Comparison of ENCODE assay signal across 11 mouse cellular contexts in the genomic region with DNA sequence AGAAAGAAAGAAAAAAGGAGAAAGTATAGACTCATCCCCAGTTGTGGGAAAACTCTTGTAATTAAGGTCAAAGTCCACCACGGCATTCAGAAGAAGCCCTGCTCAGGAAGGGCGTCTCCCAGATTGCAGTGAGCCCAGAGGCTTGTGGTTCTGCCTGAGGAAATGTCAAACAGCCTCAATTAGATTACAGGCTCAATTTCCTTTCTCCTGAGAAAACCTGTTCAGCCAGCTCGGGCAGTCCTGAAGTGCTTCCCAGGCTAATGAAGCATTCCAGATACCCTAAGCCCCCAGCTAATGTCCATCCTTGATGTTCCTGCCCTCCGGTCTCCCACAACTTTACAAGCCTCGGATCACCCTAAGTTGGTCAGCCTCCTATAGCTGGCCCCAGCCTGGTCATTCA. TPM values are rescaled to one million over a fixed set of nuclear protein-coding genes. Genes with fewer than 3 reads are reported as not detected.
DNase-seq lines count a peak whose midpoint lies in the region; ATAC-seq lines count a peak whose summit lies in the region.
"Had no signal": no experiment of that assay in that cellular context is flagged by ENCODE, and none has a peak within 500 bp of the region (broad histone marks: within the 10 kb centered on the region; RNA-seq: fewer than 3 reads in every experiment).

No protein-coding gene starts in this region.

- H3K27ac ChIP-seq in heart, embryonic 12.5 days (ENCODE audit: poor library complexity, severe bottlenecking): no peak overlapping the region
- no peak overlapping the region for H3K27ac ChIP-seq in forebrain, embryonic 16.5 days (ENCODE audit: low read length)

- DNase-seq in heart, adult 8-10 months (ENCODE audit: low spot score): peak; percentile 36
- peak; percentile 6 for DNase-seq in testis, postnatal 14 days (ENCODE audit: low spot score)
- DNase-seq in testis, postnatal 10 days (ENCODE audit: low spot score): no peak
- DNase-seq in kidney, postnatal 36 days: peak; percentile 23 to 27
- DNase-seq in layer of hippocampus, adult 9-10 months (ENCODE audit: low spot score): no peak
- no peak for DNase-seq in adrenal gland, adult 18-20 months (ENCODE audit: low spot score in 2 of 2)
- DNase-seq: cerebellum, adult 11-12 months had no signal

- no peaks in the 10 kb centered on the region for H3K36me3 ChIP-seq in heart, embryonic 12.5 days
- no peaks in the 10 kb centered on the region for H3K36me3 ChIP-seq in forebrain, embryonic 16.5 days (ENCODE audit: control insufficient read depth, insufficient read depth)

- no peak for ATAC-seq in heart, embryonic 12.5 days (ENCODE audit: insufficient number of reproducible peaks, low FRiP score)
- no peak for ATAC-seq in forebrain, embryonic 16.5 days

- H3K4me3 ChIP-seq in heart, embryonic 12.5 days: no peak overlapping the region
- no peak overlapping the region for H3K4me3 ChIP-seq in forebrain, embryonic 16.5 days (replicated peaks; ENCODE audit: low read length)
- H3K4me3 ChIP-seq: erythroblast, embryonic 14.5 days had no signal

- H3K4me2 ChIP-seq in heart, embryonic 12.5 days: no peak overlapping the region
- no peak overlapping the region for H3K4me2 ChIP-seq in forebrain, embryonic 16.5 days (ENCODE audit: low read length)

- peaks cover 25% of the 10 kb centered on the region for H3K27me3 ChIP-seq in heart, embryonic 12.5 days (replicated peaks)
- H3K27me3 ChIP-seq in forebrain, embryonic 16.5 days (replicated peaks; ENCODE audit: control insufficient read depth, insufficient read depth, low read length): peaks cover 21% of the 10 kb centered on the region

- no peaks in the 10 kb centered on the region for H3K9me3 ChIP-seq in heart, embryonic 12.5 days (replicated peaks)
- H3K9me3 ChIP-seq in forebrain, embryonic 16.5 days (ENCODE audit: control insufficient read depth, low read length): no peaks in the 10 kb centered on the region

- WGBS in heart, embryonic 12.5 days: 41% methylated on average over 5 of the region's 5 CpGs
- WGBS in forebrain, embryonic 16.5 days: 52% methylated on average over 5 of the region's 5 CpGs

- H3K4me1 ChIP-seq in heart, embryonic 12.5 days (replicated peaks): 0 out of 2 replicates have a peak, but pooled peaks cover 9% of the 10 kb centered on the region
- H3K4me1 ChIP-seq in forebrain, embryonic 16.5 days (replicated peaks; ENCODE audit: control insufficient read depth, insufficient read depth, low read length): peaks cover 7% of the 10 kb centered on the region

- H3K9ac ChIP-seq in heart, embryonic 12.5 days: no peak overlapping the region
- H3K9ac ChIP-seq in forebrain, embryonic 16.5 days (replicated peaks; ENCODE audit: low read depth, low read length): no peak overlapping the region

RNA-seq across cellular contexts. Expression of gene Zfp213, which starts 20.7 kb away (rescaled TPM):
- 1 to 10 TPM; 4.9 to 6.5 (median 5.8) TPM for total RNA-seq in heart, adult 8-10 months (2022)
- 14.1 and 16.9 TPM in 2 replicates for polyA plus RNA-seq in heart, embryonic 12.5 days (2016; fragmentation: Nextera tagmentation; extraction: Ambion mirVana)
- 10 to 100 TPM; 11.0 to 12.3 TPM for total RNA-seq in adrenal gland, adult 18-20 months (2021)
- polyA plus RNA-seq in forebrain, embryonic 16.5 days (2015; fragmentation: Nextera tagmentation; extraction: Ambion mirVana): 19.0 and 19.1 TPM in 2 replicates

RNA-seq across cellular contexts. Expression of gene Zfp13, which starts 56.0 kb away (rescaled TPM):
- total RNA-seq in heart, adult 8-10 months (2022): 1 to 10 TPM; 1.9 to 5.9 (median 4.4) TPM
- polyA plus RNA-seq in heart, embryonic 12.5 days (2016; fragmentation: Nextera tagmentation; extraction: Ambion mirVana): 9.1 and 10.7 TPM in 2 replicates
- 1 to 10 TPM; 6.2 to 6.3 TPM for total RNA-seq in adrenal gland, adult 18-20 months (2021)
- polyA plus RNA-seq in forebrain, embryonic 16.5 days (2015; fragmentation: Nextera tagmentation; extraction: Ambion mirVana): 26.2 and 28.5 TPM in 2 replicates

RNA-seq across cellular contexts. Expression of gene Zscan10, which starts 57.3 kb away (rescaled TPM):
- not detected for total RNA-seq in heart, adult 8-10 months (2022)
- not detected in 2 replicates for polyA plus RNA-seq in heart, embryonic 12.5 days (2016; fragmentation: Nextera tagmentation; extraction: Ambion mirVana)
- not detected for total RNA-seq in adrenal gland, adult 18-20 months (2021)
- not detected in 2 replicates for polyA plus RNA-seq in forebrain, embryonic 16.5 days (2015; fragmentation: Nextera tagmentation; extraction: Ambion mirVana)
- total RNA-seq: granulocyte monocyte progenitor cell, adult 5-6 weeks had no signal
- polyA plus RNA-seq: erythroblast, embryonic 14.5 days had no signal

Comparison
In these comparisons a context has a peak if more than half of its experiments do, and no peak if none do; other contexts are left out.
1. DNase-seq: peak in heart, adult 8-10 months (single experiment), testis, postnatal 14 days (single experiment) and kidney, postnatal 36 days (2 of 2); none in testis, postnatal 10 days (single experiment), layer of hippocampus, adult 9-10 months (single experiment) and adrenal gland, adult 18-20 months (0 of 2).